Mouse (Mus musculus) limb, embryonic 15.5 days (tissue): ENCODE measurements around the gene Tmem217. TPM values are rescaled to one million over a fixed set of nuclear protein-coding genes. Genes with fewer than 3 reads are reported as not detected.

ENCODE experiments used
- ATAC-seq: fragments of 200-750 bp; cut with Nextera tagmentation; 2 replicates; pipeline ENCODE4 v1.8.0; 2017; ENCODE audit warnings: low read depth, moderate TSS enrichment; ENCODE audit not compliant: insufficient number of reproducible peaks, low FRiP score, low TSS enrichment
- H3K27ac ChIP-seq: fragments of 300-500 bp; sonication (generic); 2 replicates; pipeline ENCODE4 v1.5.1; 2015; ENCODE audit warnings: moderate library complexity, mild to moderate bottlenecking, inconsistent platforms
- H3K27me3 ChIP-seq: fragments of 300-500 bp; sonication (generic); 2 replicates; pipeline ENCODE4 v1.6.1; 2015; ENCODE audit warnings: inconsistent platforms
- H3K36me3 ChIP-seq: fragments of 300-500 bp; sonication (generic); 2 replicates; pipeline ENCODE4 v1.6.1; 2015; ENCODE audit warnings: inconsistent platforms
- H3K4me1 ChIP-seq: fragments of 300-500 bp; sonication (generic); 2 replicates; pipeline ENCODE4 v1.6.1; 2015; ENCODE audit warnings: inconsistent platforms
- H3K4me2 ChIP-seq: fragments of 300-500 bp; sonication (generic); 2 replicates; pipeline ENCODE4 v1.6.1; 2015; ENCODE audit warnings: mild to moderate bottlenecking, inconsistent platforms
- H3K4me3 ChIP-seq: fragments of 300-500 bp; sonication (generic); 2 replicates; pipeline ENCODE4 v1.5.1; 2015; ENCODE audit warnings: mild to moderate bottlenecking, inconsistent platforms
- H3K9ac ChIP-seq: fragments of 300-500 bp; sonication (generic); 2 replicates; pipeline ENCODE4 v1.6.1; 2015; ENCODE audit warnings: inconsistent platforms
- H3K9me3 ChIP-seq: fragments of 300-500 bp; sonication (generic); 2 replicates; pipeline ENCODE4 v1.6.1; 2016; ENCODE audit warnings: inconsistent platforms
- WGBS: fragments of 180-500 bp; shearing (Covaris S2); methylation state at CpG from one replicate; pipeline ENCODE4 v1.1.7; 2015; 5-methylcytosine and 5-hydroxymethylcytosine counted together
- polyA plus RNA-seq: library from polyadenylated mRNA; unstranded; fragments of >200 nt; fragmentation: Nextera tagmentation; extraction: Ambion mirVana; gene quantifications from 2 replicates; pipeline ENCODE4 v1.2.1, GENCODE M21; 2015

The Tmem217 gene
- polyA plus RNA-seq: 0.73 and 1.1 TPM in 2 replicates

- WGBS: 88% methylated on average over 5 of the region's 5 CpGs
- H3K4me2 ChIP-seq: no peak within 1 kb of the TSS
- ATAC-seq: no peak
- H3K36me3 ChIP-seq: peaks cover 5% of the 10 kb centered on the region; the same call in 1 of the 2 replicates
- no peak within 1 kb of the TSS for H3K4me3 ChIP-seq
- H3K4me1 ChIP-seq: peaks cover 18% of the 10 kb centered on the region
- H3K27ac ChIP-seq: no peak within 1 kb of the TSS
- no peak within 1 kb of the TSS for H3K9ac ChIP-seq
- no peaks in the 10 kb centered on the region for H3K27me3 ChIP-seq
- H3K9me3 ChIP-seq: no peaks in the 10 kb centered on the region
Observed at GRCm38 (mm10) chr17:29552162-29552732, at the start of gene Tmem217. TSS of gene Tmem217 (minus strand) at chr17:29552385.

GRCm38 (mm10) chr17:29601391-29601790 is 49.2 kb upstream of the Tmem217 start:
- Histone ChIP-seq H3K9ac (no peak overlapping the region), H3K4me2 (no peak overlapping the region), H3K27ac (no peak overlapping the region), H3K36me3 (peaks cover 78% of the 10 kb centered on the region), H3K4me1 (no peaks in the 10 kb centered on the region), H3K27me3 (no peaks in the 10 kb centered on the region), H3K4me3 (no peak overlapping the region), H3K9me3 (no peaks in the 10 kb centered on the region)
- no peak for ATAC-seq
- 79% methylated on average over 4 of the region's 4 CpGs for WGBS

DNA sequence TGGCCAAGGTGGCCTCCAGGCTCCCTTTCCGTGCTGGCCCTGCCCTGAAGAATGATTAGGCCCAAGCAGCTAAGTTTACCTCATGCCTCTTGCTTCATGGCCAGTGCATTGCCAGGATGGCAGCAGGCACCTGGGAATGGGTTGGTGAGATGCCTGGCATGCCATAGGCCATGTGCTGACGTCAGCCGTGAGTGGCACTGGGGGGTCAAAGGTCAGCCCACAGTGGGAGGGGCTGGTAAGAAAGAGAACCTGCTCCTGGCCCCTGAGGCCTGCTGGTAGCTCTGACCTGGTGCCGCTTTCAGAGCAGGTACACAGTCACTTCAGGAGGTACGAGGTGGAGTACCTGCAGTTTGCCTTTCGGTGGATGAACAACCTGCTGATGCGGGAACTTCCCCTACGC is 47.4 kb upstream of the Tmem217 start:
- no peak for ATAC-seq
- H3K27ac ChIP-seq: no peak overlapping the region
- H3K9ac ChIP-seq: no peak overlapping the region
- H3K4me2 ChIP-seq: no peak overlapping the region
- 81% methylated on average over 8 of the region's 8 CpGs for WGBS
- no peak overlapping the region for H3K4me3 ChIP-seq
- no peaks in the 10 kb centered on the region for H3K27me3 ChIP-seq
- H3K9me3 ChIP-seq: no peaks in the 10 kb centered on the region
- no peaks in the 10 kb centered on the region for H3K4me1 ChIP-seq
- peaks cover 87% of the 10 kb centered on the region for H3K36me3 ChIP-seq

DNA sequence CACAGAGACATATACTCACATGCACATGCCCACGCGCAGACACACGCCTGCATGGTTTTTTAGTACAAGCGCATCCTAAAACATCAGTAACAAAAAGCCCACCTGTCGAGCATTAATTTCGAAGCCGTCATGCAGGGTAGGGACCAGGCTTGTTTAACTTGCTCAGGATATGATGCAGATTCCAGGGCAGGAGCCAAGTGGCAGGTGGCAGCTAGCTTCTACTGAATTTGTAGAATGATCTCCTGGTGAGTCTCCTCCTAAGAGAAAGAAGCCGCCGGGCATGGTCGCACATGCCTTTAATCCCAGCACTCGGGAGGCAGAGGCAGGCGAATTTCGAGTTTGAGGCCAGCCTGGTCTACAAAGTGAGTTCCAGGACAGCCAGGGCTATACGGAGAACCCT is 46.9 kb upstream of the Tmem217 start:
- H3K9me3 ChIP-seq: no peaks in the 10 kb centered on the region
- no peak overlapping the region for H3K9ac ChIP-seq
- no peak overlapping the region for H3K4me3 ChIP-seq
- H3K4me1 ChIP-seq: no peaks in the 10 kb centered on the region
- peaks cover 85% of the 10 kb centered on the region for H3K36me3 ChIP-seq
- no peak for ATAC-seq
- H3K4me2 ChIP-seq: no peak overlapping the region
- WGBS: 92% methylated on average over 14 of the region's 14 CpGs
- H3K27ac ChIP-seq: no peak overlapping the region
- no peaks in the 10 kb centered on the region for H3K27me3 ChIP-seq

- ATAC-seq: no peak
- Histone ChIP-seq H3K27ac (no peak overlapping the region), H3K4me2 (no peak overlapping the region), H3K4me3 (no peak overlapping the region), H3K9me3 (no peaks in the 10 kb centered on the region), H3K27me3 (no peaks in the 10 kb centered on the region), H3K4me1 (no peaks in the 10 kb centered on the region), H3K9ac (no peak overlapping the region), H3K36me3 (peaks cover 73% of the 10 kb centered on the region)
- WGBS: 91% methylated on average over 13 of the region's 13 CpGs
Observed at GRCm38 (mm10) chr17:29596771-29597132, 44.6 kb upstream of the Tmem217 start.

DNA sequence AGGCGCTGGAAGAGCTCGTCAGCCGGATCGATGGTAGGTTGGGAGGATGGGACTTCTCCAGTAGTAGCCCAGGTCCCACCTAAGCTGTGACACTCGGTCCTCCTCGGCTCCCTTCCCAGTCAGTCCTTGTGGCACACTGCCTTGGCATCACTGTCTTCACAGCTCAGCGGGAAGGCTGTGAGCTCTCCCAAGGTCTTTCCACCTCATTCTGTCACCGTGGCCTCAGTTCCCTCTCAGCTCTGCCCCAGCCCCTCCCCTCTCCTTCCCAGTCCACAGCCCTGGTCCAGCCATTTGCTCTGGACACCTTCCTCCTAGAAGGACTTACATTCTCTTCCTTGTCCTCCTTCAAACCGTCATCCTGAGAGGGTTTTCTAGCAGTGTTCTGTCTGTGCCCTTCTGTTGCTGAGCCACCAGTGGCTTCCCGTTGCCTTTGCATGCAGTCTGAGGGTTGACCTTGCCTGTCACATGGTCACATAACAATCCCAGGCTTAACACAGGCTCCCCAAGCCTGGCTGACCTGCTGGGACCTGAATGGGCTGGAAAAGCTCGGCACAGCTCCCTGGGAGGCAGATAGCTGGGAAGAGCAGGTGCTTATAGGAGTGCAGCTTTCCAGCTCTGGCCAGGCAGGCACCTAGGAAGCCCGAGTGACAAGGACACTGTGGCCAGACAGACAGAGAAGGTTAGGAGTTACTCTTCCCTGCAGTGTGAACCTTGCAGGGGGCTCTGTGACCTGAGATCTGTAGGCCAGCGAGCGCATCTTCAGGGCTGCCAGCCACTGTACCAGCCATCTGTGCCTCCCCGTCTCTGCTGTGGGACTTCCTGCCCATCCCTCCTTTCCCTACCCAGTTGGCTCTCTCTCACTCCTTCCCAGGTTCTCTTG is 43.9 kb upstream of the Tmem217 start:
- no peak overlapping the region for H3K4me3 ChIP-seq
- no peaks in the 10 kb centered on the region for H3K27me3 ChIP-seq
- ATAC-seq: no peak
- H3K9me3 ChIP-seq: no peaks in the 10 kb centered on the region
- 87% methylated on average over 15 of the region's 15 CpGs for WGBS
- H3K27ac ChIP-seq: no peak overlapping the region
- H3K4me2 ChIP-seq: no peak overlapping the region
- H3K9ac ChIP-seq: no peak overlapping the region
- H3K4me1 ChIP-seq: no peaks in the 10 kb centered on the region
- H3K36me3 ChIP-seq: peaks cover 69% of the 10 kb centered on the region

DNA sequence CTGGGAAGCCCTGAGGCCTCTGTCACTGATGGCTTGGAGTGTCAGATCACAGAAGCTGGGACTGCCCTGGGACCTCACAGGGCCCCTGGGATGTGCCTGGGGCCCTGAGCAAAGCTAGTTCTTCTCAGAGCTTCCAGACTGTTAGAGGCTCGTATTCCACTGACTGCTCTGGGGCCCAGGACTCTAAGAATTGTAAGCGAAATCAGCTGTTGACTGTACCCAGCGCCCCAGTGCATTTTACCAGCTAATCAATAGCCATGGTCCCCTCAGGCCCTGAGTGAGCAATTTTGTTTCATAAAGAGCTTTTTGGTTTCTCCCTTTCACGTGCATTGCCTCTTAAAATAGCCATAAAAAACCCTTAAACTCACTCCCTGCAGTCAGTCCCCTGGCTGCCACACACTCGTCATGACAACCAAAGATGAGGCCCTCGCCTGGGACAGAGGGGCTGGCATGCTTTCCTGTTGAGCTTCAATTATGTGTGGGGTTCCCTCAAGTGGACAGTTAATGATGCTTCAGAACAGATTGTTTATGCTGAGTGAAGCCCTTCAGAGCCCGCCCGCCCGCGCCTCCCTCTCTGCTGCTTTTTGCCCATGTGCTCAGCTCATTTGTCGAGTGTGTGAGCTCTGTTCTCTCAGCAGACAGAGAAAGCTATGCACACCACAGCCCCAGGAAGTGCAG is 37.2 kb upstream of the Tmem217 start:
- H3K27ac ChIP-seq: peak overlapping the region; percentile 47; the same call in 1 of the 2 replicates
- no peak overlapping the region for H3K4me3 ChIP-seq
- H3K4me2 ChIP-seq: no peak overlapping the region
- H3K36me3 ChIP-seq: peaks cover 26% of the 10 kb centered on the region; the same call in 1 of the 2 replicates
- whole genome bisulfite sequencing: 48% methylated on average over 11 of the region's 11 CpGs
- no peaks in the 10 kb centered on the region for H3K27me3 ChIP-seq
- no peaks in the 10 kb centered on the region for H3K9me3 ChIP-seq
- no peak for ATAC-seq
- H3K9ac ChIP-seq: no peak overlapping the region
- peaks cover 8% of the 10 kb centered on the region; the same call in 1 of the 2 replicates for H3K4me1 ChIP-seq

GRCm38 (mm10) chr17:29586921-29587320 is 34.7 kb upstream of the Tmem217 start:
- H3K9me3 ChIP-seq: no peaks in the 10 kb centered on the region

DNA sequence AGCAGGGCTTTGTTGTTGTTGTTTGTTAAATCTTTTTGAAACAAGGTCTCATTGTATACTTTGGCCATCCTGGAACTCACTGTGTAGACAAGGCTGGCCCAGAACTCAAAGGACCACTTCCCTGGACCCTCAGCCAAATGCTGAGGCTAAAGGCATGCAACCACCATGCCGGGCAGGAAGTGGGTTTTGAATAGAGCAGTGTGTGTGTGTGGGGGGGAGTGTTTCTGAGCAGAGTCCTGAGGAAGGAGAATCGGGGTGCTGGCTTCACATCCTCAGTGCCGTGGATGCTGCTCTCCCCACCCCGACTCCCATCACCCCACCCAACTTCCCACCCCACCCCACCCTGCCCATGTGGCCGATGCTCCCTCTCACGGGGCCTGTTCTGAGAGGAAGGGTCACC is 33.3 kb upstream of the Tmem217 start:
- no peaks in the 10 kb centered on the region for H3K9me3 ChIP-seq
- H3K4me2 ChIP-seq: no peak overlapping the region
- 81% methylated on average over 6 of the region's 6 CpGs for WGBS
- H3K4me3 ChIP-seq: no peak overlapping the region
- H3K27me3 ChIP-seq: no peaks in the 10 kb centered on the region
- peaks cover 8% of the 10 kb centered on the region; the same call in 1 of the 2 replicates for H3K4me1 ChIP-seq
- H3K36me3 ChIP-seq: peaks cover 30% of the 10 kb centered on the region
- H3K9ac ChIP-seq: no peak overlapping the region
- H3K27ac ChIP-seq: no peak overlapping the region
- no peak for ATAC-seq

More at GRCm38 (mm10) chr17:29586921-29587320, 34.7 kb upstream of the Tmem217 start:
- no peak for ATAC-seq
- 84% methylated on average over 9 of the region's 9 CpGs for WGBS
- Histone ChIP-seq H3K9ac (no peak overlapping the region), H3K4me1 (peaks cover 8% of the 10 kb centered on the region; the same call in 1 of the 2 replicates), H3K4me2 (no peak overlapping the region), H3K4me3 (no peak overlapping the region), H3K36me3 (peaks cover 33% of the 10 kb centered on the region), H3K27me3 (no peaks in the 10 kb centered on the region), H3K27ac (no peak overlapping the region)

- H3K4me1 ChIP-seq: peaks cover 8% of the 10 kb centered on the region; the same call in 1 of the 2 replicates
- 75% methylated on average over 3 of the region's 3 CpGs for WGBS
- no peak overlapping the region for H3K27ac ChIP-seq
- ATAC-seq: no peak
- no peaks in the 10 kb centered on the region for H3K9me3 ChIP-seq
- H3K4me2 ChIP-seq: no peak overlapping the region
- H3K4me3 ChIP-seq: no peak overlapping the region
- peaks cover 34% of the 10 kb centered on the region for H3K36me3 ChIP-seq
- no peaks in the 10 kb centered on the region for H3K27me3 ChIP-seq
- no peak overlapping the region for H3K9ac ChIP-seq
Observed at GRCm38 (mm10) chr17:29584737-29585136, 32.6 kb upstream of the Tmem217 start.

DNA sequence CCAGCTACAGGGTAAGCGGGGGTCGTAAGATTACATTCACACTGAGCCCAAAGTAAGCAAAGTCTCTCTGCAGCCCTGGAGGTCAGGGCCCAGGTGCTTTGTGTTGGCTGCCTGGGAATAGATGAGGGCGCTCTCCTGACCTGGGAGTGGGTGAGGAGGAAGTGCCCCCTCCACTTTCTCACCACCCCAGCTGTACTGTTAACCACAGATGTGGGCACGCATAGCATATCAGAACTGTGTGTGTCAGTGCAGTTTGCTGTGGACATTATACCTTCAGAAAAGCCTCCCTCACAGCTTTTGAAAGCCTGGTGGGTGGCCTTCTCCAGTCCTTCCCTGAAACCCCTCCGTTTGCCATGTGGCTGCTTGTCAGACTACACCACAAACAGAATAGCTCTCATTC is 32.1 kb upstream of the Tmem217 start:
- ATAC-seq: no peak
- Histone ChIP-seq H3K9ac (no peak overlapping the region), H3K9me3 (no peaks in the 10 kb centered on the region), H3K4me1 (peaks cover 4% of the 10 kb centered on the region; the same call in 1 of the 2 replicates), H3K27me3 (no peaks in the 10 kb centered on the region), H3K36me3 (peaks cover 38% of the 10 kb centered on the region), H3K4me2 (no peak overlapping the region), H3K27ac (no peak overlapping the region), H3K4me3 (no peak overlapping the region)
- WGBS: 85% methylated on average over 5 of the region's 5 CpGs

- no peaks in the 10 kb centered on the region for H3K27me3 ChIP-seq
- no peaks in the 10 kb centered on the region for H3K9me3 ChIP-seq
- no peak overlapping the region for H3K27ac ChIP-seq
- WGBS: 89% methylated on average over 5 of the region's 5 CpGs
- H3K9ac ChIP-seq: no peak overlapping the region
- no peak overlapping the region for H3K4me2 ChIP-seq
- H3K36me3 ChIP-seq: peaks cover 45% of the 10 kb centered on the region
- no peak overlapping the region for H3K4me3 ChIP-seq
- no peak for ATAC-seq
- H3K4me1 ChIP-seq: no peaks in the 10 kb centered on the region
Observed at GRCm38 (mm10) chr17:29583569-29583968, 31.4 kb upstream of the Tmem217 start.
